Mouse (Mus musculus) G1E (cell line): ENCODE data around the gene Tmub2.

Experiments used
- CTCF ChIP-seq: IDR thresholded peaks from 2 replicates; pipeline ENCODE4 v1.5.1; 2012; ENCODE audit warnings: low read depth, low read length, inconsistent platforms, mixed read lengths
- POLR2AphosphoS5 ChIP-seq: IDR thresholded peaks from 2 replicates; pipeline ENCODE4 v1.6.1; 2012; ENCODE audit warnings: low read depth, low read length, inconsistent platforms; ENCODE audit not compliant: insufficient replicate concordance
- TAL1 ChIP-seq: conservative IDR thresholded peaks from 2 replicates; pipeline ENCODE4 v1.6.1; 2012; ENCODE audit warnings: low read depth, low read length, inconsistent platforms, mixed read lengths

- TF ChIP-seq POLR2AphosphoS5 (no peak), CTCF (no peak), TAL1 (no peak)
These were observed 35.2 kb upstream of the Tmub2 start for GRCm38 (mm10) chr11:102249351-102250090.
